Mouse (Mus musculus): ENCODE measurements around the gene Tlx2.

DNA sequence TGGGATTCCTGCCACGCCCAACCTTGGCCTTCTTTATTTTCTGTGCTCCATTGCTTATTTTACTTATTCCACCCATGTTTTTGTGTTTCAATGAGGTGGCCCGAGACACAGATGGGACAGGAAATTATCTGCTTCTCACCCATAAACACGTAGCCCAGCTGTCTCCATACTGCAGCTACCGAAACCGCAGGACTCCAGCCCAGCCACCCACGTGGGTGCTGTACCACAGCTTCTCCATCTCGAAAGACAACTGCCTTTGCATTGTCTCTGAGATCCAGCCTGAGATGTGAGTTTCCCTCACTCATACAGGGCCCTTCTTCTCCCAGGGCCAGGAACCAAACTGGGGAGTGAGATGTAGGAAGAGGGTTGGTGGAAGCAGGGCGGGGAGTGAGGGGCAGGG, 4.1 kb downstream of the Tlx2 start:
- TF ChIP-seq CTCF (IDR thresholded peaks at IDR 0.05; ENCODE audit: low read depth, low read length) (no peak), GATA1 (IDR thresholded peaks at IDR 0.05; ENCODE audit: borderline replicate concordance, low read length) (no peak)
